Mouse (Mus musculus): Measurements from ENCODE around the gene Nup93. TPM values are rescaled to one million over a fixed set of nuclear protein-coding genes. Genes with fewer than 3 reads are reported as not detected.

Nup93 gene
- total RNA-seq, 2 experiments from 2014 or later = 10.0 to 13.2 TPM

- intact Hi-C loops (cut with DNase I; ENCODE audit: low total_unique reads) = no loop called here
- DNase-seq = peak; percentile 79
Measured at GRCm38 (mm10) chr8:94183117-94183516, 31.2 kb upstream of the Nup93 start.

GRCm38 (mm10) chr8:94184357-94184843, 30.0 kb upstream of the Nup93 start:
- intact Hi-C loops (cut with DNase I; ENCODE audit: low total_unique reads) = no loop called here
- DNase-seq = no peak

GRCm38 (mm10) chr8:94185791-94186190, 28.6 kb upstream of the Nup93 start:
- no peak for DNase-seq
- intact Hi-C loops (cut with DNase I; ENCODE audit: low total_unique reads) = no loop called here

GRCm38 (mm10) chr8:94186542-94186941, 27.8 kb upstream of the Nup93 start:
- peak; percentile 71 for DNase-seq
- intact Hi-C loops (cut with DNase I; ENCODE audit: low total_unique reads) = no loop called here

GRCm38 (mm10) chr8:94187290-94188002, 26.9 kb upstream of the Nup93 start:
- intact Hi-C loops (cut with DNase I; ENCODE audit: low total_unique reads) = no loop called here
- DNase-seq = no peak

- intact Hi-C loops (cut with DNase I; ENCODE audit: low total_unique reads) = no loop called here
- peak; percentile 22 for DNase-seq
Measured at GRCm38 (mm10) chr8:94189275-94190031, 24.9 kb upstream of the Nup93 start.

- DNase-seq = peak; percentile 75
- intact Hi-C loops (cut with DNase I; ENCODE audit: low total_unique reads) = no loop called here
Measured at GRCm38 (mm10) chr8:94191101-94191691, 23.2 kb upstream of the Nup93 start.

- intact Hi-C loops (cut with DNase I; ENCODE audit: low total_unique reads) = no loop called here
- peak; percentile 55 for DNase-seq
Measured at GRCm38 (mm10) chr8:94192926-94193325, 21.4 kb upstream of the Nup93 start.

GRCm38 (mm10) chr8:94194591-94195223, 19.7 kb upstream of the Nup93 start:
- peak; percentile 40 for DNase-seq
- intact Hi-C loops (cut with DNase I; ENCODE audit: low total_unique reads) = no loop called here

GRCm38 (mm10) chr8:94199202-94199869, 15.0 kb upstream of the Nup93 start:
- intact Hi-C loops (cut with DNase I; ENCODE audit: low total_unique reads) = no loop called here
- DNase-seq = peak; percentile 30

GRCm38 (mm10) chr8:94204043-94204442, 10.3 kb upstream of the Nup93 start:
- intact Hi-C loops (cut with DNase I; ENCODE audit: low total_unique reads) = loop anchor here (5.0 kb wide), 2 partner anchors 37 to 97 kb away; no protein-coding TSS in a partner anchor
- DNase-seq = no peak

- DNase-seq = peak; percentile 74
- intact Hi-C loops (cut with DNase I; ENCODE audit: low total_unique reads) = no loop called here
Measured at GRCm38 (mm10) chr8:94205736-94206135, 8.6 kb upstream of the Nup93 start.

- DNase-seq = no peak
- intact Hi-C loops (cut with DNase I; ENCODE audit: low total_unique reads) = no loop called here
Measured at GRCm38 (mm10) chr8:94206256-94206655, 8.1 kb upstream of the Nup93 start.

- no peak for DNase-seq
- intact Hi-C loops (cut with DNase I; ENCODE audit: low total_unique reads) = no loop called here
Measured at GRCm38 (mm10) chr8:94207491-94207890, 6.9 kb upstream of the Nup93 start.

GRCm38 (mm10) chr8:94209639-94210038, 4.7 kb upstream of the Nup93 start:
- DNase-seq = no peak
- intact Hi-C loops (cut with DNase I; ENCODE audit: low total_unique reads) = loop anchor here (10.0 kb wide), 1 partner anchor 55 kb away; no protein-coding TSS in a partner anchor

- intact Hi-C loops (cut with DNase I; ENCODE audit: low total_unique reads) = loop anchor here (10.0 kb wide), 1 partner anchor 55 kb away; no protein-coding TSS in a partner anchor
- DNase-seq = no peak
Measured at GRCm38 (mm10) chr8:94210225-94210624, 4.1 kb upstream of the Nup93 start.

- no peak for DNase-seq
- intact Hi-C loops (cut with DNase I; ENCODE audit: low total_unique reads) = loop anchor here (10.0 kb wide), 1 partner anchor 51 kb away; no protein-coding TSS in a partner anchor
Measured at GRCm38 (mm10) chr8:94213819-94214218, 545 bp upstream of the Nup93 start.

GRCm38 (mm10) chr8:94227381-94227939, 13.1 kb downstream of the Nup93 start:
- DNase-seq = no peak
- intact Hi-C loops (cut with DNase I; ENCODE audit: low total_unique reads) = no loop called here

GRCm38 (mm10) chr8:94240240-94240751, 25.9 kb downstream of the Nup93 start:
- intact Hi-C loops (cut with DNase I; ENCODE audit: low total_unique reads) = no loop called here

More at GRCm38 (mm10) chr8:94240240-94240751, 25.9 kb downstream of the Nup93 start:
- DNase-seq = no peak
